Mouse (Mus musculus) neural tube, embryonic 13.5 days (tissue): ENCODE measurements at regions not wholly inside any gene's neighbourhood (a gene's known extent, or its start where the extent isn't known, plus 50 kb on each side); places are given as distances from the start of the nearest gene placed in this dataset.
A peak's percentile ranks its signal among the peaks of the same experiment; 100 is the strongest.
"Not testable (repeated sequence)": the region's sequence is repeated elsewhere in the genome, so short reads cannot be mapped to it uniquely, and the experiment has no call there.

ENCODE experiments used
- ATAC-seq: fragments of 200-750 bp; cut with Nextera tagmentation; 2 replicates; pipeline ENCODE4 v1.8.0; 2017; ENCODE audit warnings: low read depth, mild to moderate bottlenecking, moderate TSS enrichment, moderate library complexity
- H3K27ac ChIP-seq: fragments of 300-500 bp; sonication (generic); replicated peaks from 2 replicates; pipeline ENCODE4 v1.5.1; 2015; ENCODE audit warnings: moderate library complexity, mild to moderate bottlenecking, inconsistent platforms
- H3K27me3 ChIP-seq: fragments of 300-500 bp; sonication (generic); 2 replicates; pipeline ENCODE4 v1.6.1; 2015; ENCODE audit warnings: mild to moderate bottlenecking, inconsistent platforms
- H3K36me3 ChIP-seq: fragments of 300-500 bp; sonication (generic); 2 replicates; pipeline ENCODE4 v1.6.1; 2015; ENCODE audit warnings: mild to moderate bottlenecking, inconsistent platforms
- H3K4me1 ChIP-seq: fragments of 300-500 bp; sonication (generic); replicated peaks from 2 replicates; pipeline ENCODE4 v1.6.1; 2015; ENCODE audit warnings: inconsistent platforms
- H3K4me2 ChIP-seq: fragments of 300-500 bp; sonication (generic); 2 replicates; pipeline ENCODE4 v1.6.1; 2015; ENCODE audit warnings: inconsistent platforms, mild to moderate bottlenecking, moderate library complexity
- H3K4me3 ChIP-seq: fragments of 300-500 bp; sonication (generic); 2 replicates; pipeline ENCODE4 v1.5.1; 2015; ENCODE audit warnings: mild to moderate bottlenecking, inconsistent platforms
- H3K9ac ChIP-seq: fragments of 300-500 bp; sonication (generic); 2 replicates; pipeline ENCODE4 v1.6.1; 2015; ENCODE audit warnings: moderate library complexity, mild to moderate bottlenecking, inconsistent platforms
- H3K9me3 ChIP-seq: fragments of 300-500 bp; sonication (generic); 2 replicates; pipeline ENCODE4 v1.6.1; 2016; ENCODE audit warnings: inconsistent platforms
- WGBS: fragments of 180-500 bp; shearing (Covaris S2); methylation state at CpG from one replicate; pipeline ENCODE4 v1.1.7; 2015; 5-methylcytosine and 5-hydroxymethylcytosine counted together

- Histone ChIP-seq H3K4me3 (no peak overlapping the region), H3K4me1 (no peaks in the 10 kb centered on the region), H3K9ac (no peak overlapping the region), H3K36me3 (no peaks in the 10 kb centered on the region), H3K27ac (no peak overlapping the region), H3K4me2 (no peak overlapping the region), H3K27me3 (no peaks in the 10 kb centered on the region), H3K9me3 (no peaks in the 10 kb centered on the region)
- WGBS, result 66% methylated on average over 5 of the region's 5 CpGs
- no peak for ATAC-seq
Measured at GRCm38 (mm10) chr13:60471602-60472001, 130.1 kb upstream of the Dapk1 start.

GRCm38 (mm10) chr13:60476366-60476765 lies 125.4 kb upstream of the Dapk1 start:
- Histone ChIP-seq H3K9me3 (no peaks in the 10 kb centered on the region), H3K27me3 (peaks cover 14% of the 10 kb centered on the region), H3K4me2 (no peak overlapping the region), H3K9ac (no peak overlapping the region), H3K4me3 (no peak overlapping the region), H3K27ac (no peak overlapping the region), H3K36me3 (no peaks in the 10 kb centered on the region), H3K4me1 (peaks cover 20% of the 10 kb centered on the region)
- 88% methylated on average over 2 of the region's 2 CpGs for whole genome bisulfite sequencing
- ATAC-seq, result no peak

GRCm38 (mm10) chr13:60478301-60478700 lies 123.4 kb upstream of the Dapk1 start:
- Histone ChIP-seq H3K36me3 (no peaks in the 10 kb centered on the region), H3K27ac (no peak overlapping the region), H3K4me3 (no peak overlapping the region), H3K4me2 (no peak overlapping the region), H3K9me3 (no peaks in the 10 kb centered on the region), H3K4me1 (peaks cover 20% of the 10 kb centered on the region), H3K9ac (no peak overlapping the region), H3K27me3 (peaks cover 18% of the 10 kb centered on the region)
- 77% methylated on average over 6 of the region's 6 CpGs for WGBS
- no peak for ATAC-seq

- WGBS, result 6% methylated on average over 18 of the region's 18 CpGs
- H3K9ac ChIP-seq, result peak overlapping the region; percentile 17
- ATAC-seq, result peak; percentile 71
Measured at GRCm38 (mm10) chr13:60479043-60479861, 122.5 kb upstream of the Dapk1 start.

GRCm38 (mm10) chr13:60479862-60480730 lies 121.7 kb upstream of the Dapk1 start:
- H3K4me3 ChIP-seq, result no peak overlapping the region
- H3K27me3 ChIP-seq, result peaks cover 18% of the 10 kb centered on the region

More at GRCm38 (mm10) chr13:60479043-60479861, 122.5 kb upstream of the Dapk1 start:
- Histone ChIP-seq H3K4me1 (peaks cover 20% of the 10 kb centered on the region), H3K9me3 (no peaks in the 10 kb centered on the region), H3K36me3 (no peaks in the 10 kb centered on the region), H3K4me3 (peak overlapping the region; percentile 31), H3K4me2 (peak overlapping the region; percentile 62), H3K27me3 (peaks cover 18% of the 10 kb centered on the region), H3K27ac (no peak overlapping the region)

GRCm38 (mm10) chr13:60480731-60481431 lies 120.9 kb upstream of the Dapk1 start:
- no peak overlapping the region for H3K9ac ChIP-seq
- WGBS, result 6% methylated on average over 21 of the region's 21 CpGs
- no peak for ATAC-seq

More at GRCm38 (mm10) chr13:60479862-60480730, 121.7 kb upstream of the Dapk1 start:
- 14% methylated on average over 13 of the region's 13 CpGs for WGBS
- Histone ChIP-seq H3K36me3 (no peaks in the 10 kb centered on the region), H3K4me1 (peaks cover 20% of the 10 kb centered on the region), H3K27ac (no peak overlapping the region), H3K4me2 (peak overlapping the region; percentile 62), H3K9ac (no peak overlapping the region), H3K9me3 (no peaks in the 10 kb centered on the region)
- 0 out of 2 replicates have a peak, but pooled peaks have one; percentile 42 for ATAC-seq

GRCm38 (mm10) chr13:60481451-60481850 lies 120.3 kb upstream of the Dapk1 start:
- H3K27ac ChIP-seq, H3K36me3 ChIP-seq, H3K9ac ChIP-seq, ATAC-seq, H3K4me3 ChIP-seq, H3K9me3 ChIP-seq: not testable (repeated sequence)
- WGBS, result 63% methylated on average over 11 of the region's 11 CpGs
- Histone ChIP-seq H3K27me3 (peaks cover 18% of the 10 kb centered on the region), H3K4me2 (peak overlapping the region; percentile 39; the same call in 1 of the 2 replicates), H3K4me1 (peaks cover 20% of the 10 kb centered on the region)

More at GRCm38 (mm10) chr13:60480731-60481431, 120.9 kb upstream of the Dapk1 start:
- H3K36me3 ChIP-seq, result no peaks in the 10 kb centered on the region
- H3K4me1 ChIP-seq, result peaks cover 20% of the 10 kb centered on the region
- H3K9me3 ChIP-seq, result no peaks in the 10 kb centered on the region
- peak overlapping the region; percentile 14; the same call in 1 of the 2 replicates for H3K4me3 ChIP-seq
- no peak overlapping the region for H3K27ac ChIP-seq
- H3K4me2 ChIP-seq, result peak overlapping the region; percentile 39
- peaks cover 18% of the 10 kb centered on the region for H3K27me3 ChIP-seq

GRCm38 (mm10) chr13:60481946-60482345 lies 119.8 kb upstream of the Dapk1 start:
- 91% methylated on average over 6 of the region's 6 CpGs for WGBS
- no peak for ATAC-seq
- Histone ChIP-seq H3K9ac (no peak overlapping the region), H3K4me2 (no peak overlapping the region), H3K4me1 (peaks cover 20% of the 10 kb centered on the region), H3K27me3 (peaks cover 18% of the 10 kb centered on the region), H3K9me3 (no peaks in the 10 kb centered on the region), H3K36me3 (no peaks in the 10 kb centered on the region), H3K27ac (no peak overlapping the region), H3K4me3 (no peak overlapping the region)

- Histone ChIP-seq H3K27me3 (peaks cover 6% of the 10 kb centered on the region; the same call in 1 of the 2 replicates), H3K9ac (no peak overlapping the region), H3K4me1 (peaks cover 14% of the 10 kb centered on the region), H3K36me3 (no peaks in the 10 kb centered on the region), H3K4me2 (no peak overlapping the region), H3K4me3 (no peak overlapping the region), H3K9me3 (no peaks in the 10 kb centered on the region), H3K27ac (no peak overlapping the region)
- no peak for ATAC-seq
- WGBS, result 77% methylated on average over 2 of the region's 2 CpGs
Measured at GRCm38 (mm10) chr13:60486105-60486504, 115.6 kb upstream of the Dapk1 start.

GRCm38 (mm10) chr13:60486871-60487270 lies 114.9 kb upstream of the Dapk1 start:
- Histone ChIP-seq H3K4me1 (peaks cover 13% of the 10 kb centered on the region), H3K9me3 (no peaks in the 10 kb centered on the region), H3K4me3 (no peak overlapping the region), H3K27me3 (no peaks in the 10 kb centered on the region), H3K4me2 (no peak overlapping the region), H3K36me3 (no peaks in the 10 kb centered on the region), H3K9ac (no peak overlapping the region), H3K27ac (no peak overlapping the region)
- WGBS, result 99% methylated on average over 5 of the region's 5 CpGs
- no peak for ATAC-seq

- no peak overlapping the region for H3K4me2 ChIP-seq
- no peaks in the 10 kb centered on the region for H3K9me3 ChIP-seq
- peaks cover 13% of the 10 kb centered on the region for H3K4me1 ChIP-seq
- WGBS, result 58% methylated on average over 13 of the region's 13 CpGs
- H3K9ac ChIP-seq, result no peak overlapping the region
- H3K27me3 ChIP-seq, result no peaks in the 10 kb centered on the region
- no peaks in the 10 kb centered on the region for H3K36me3 ChIP-seq
- peak overlapping the region; percentile 62 for H3K27ac ChIP-seq
- H3K4me3 ChIP-seq, result no peak overlapping the region
- ATAC-seq, result peak; percentile 59; the same call in 1 of the 2 replicates
Measured at GRCm38 (mm10) chr13:60488131-60488883, 113.4 kb upstream of the Dapk1 start.
